Mouse (Mus musculus): Measurements from ENCODE around the gene Ppef1. TPM values are rescaled to one million over a fixed set of nuclear protein-coding genes. Genes with fewer than 3 reads are reported as not detected.

Ppef1 gene
- polyA plus RNA-seq, 1 experiment from 2014 or later: 0.05 TPM

GRCm38 (mm10) chrX:160691559-160691958 lies 44.0 kb downstream of the Ppef1 start:
- in situ Hi-C loops (cut with MboI; ENCODE audit: low pct_unique_long_range_greater_than_20kb): no loop called here

DNA sequence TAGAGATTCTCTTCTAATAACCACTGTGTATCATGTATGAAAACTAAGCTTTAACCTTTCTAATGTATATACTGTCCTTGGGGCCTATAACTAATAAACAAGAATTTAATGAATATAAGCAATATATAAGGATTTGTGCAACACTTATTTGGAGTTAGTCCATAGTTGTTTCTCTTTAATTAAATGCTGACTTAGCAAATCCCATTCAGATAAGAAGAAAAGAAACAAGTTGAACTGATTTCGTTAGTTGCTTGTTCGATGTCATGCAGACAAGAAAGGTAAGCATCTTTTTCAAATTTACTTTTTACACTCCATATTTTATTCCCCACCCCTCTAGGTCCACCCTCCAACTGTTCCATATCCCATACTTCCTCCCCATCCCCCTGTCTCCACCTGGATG lies 45.5 kb downstream of the Ppef1 start:
- ATAC-seq: no peak
- H3K27me3 ChIP-seq: peaks cover 29% of the 10 kb centered on the region
- DNase-seq (ENCODE audit: low read depth, low spot score): no peak
- POLR2A ChIA-PET: interaction anchor here (0.6 kb wide), 1 partner anchor 1484 kb away, joined by 3 read pairs; no protein-coding TSS in a partner anchor
- CTCF ChIA-PET: interaction anchor here (1.3 kb wide), 1 partner anchor 9 kb away, joined by 3 read pairs; no protein-coding TSS in a partner anchor
- in situ Hi-C loops (cut with MboI; ENCODE audit: low pct_unique_long_range_greater_than_20kb): no loop called here
- no peak for TF ChIP-seq CTCF (IDR thresholded peaks at IDR 0.05)

More at GRCm38 (mm10) chrX:160691559-160691958, 44.0 kb downstream of the Ppef1 start:
- DNase-seq (ENCODE audit: low read depth, low spot score) (no peak), ATAC-seq (no peak)
- TF ChIP-seq CTCF (IDR thresholded peaks at IDR 0.05): no peak
- peaks cover 29% of the 10 kb centered on the region for H3K27me3 ChIP-seq
- ChIA-PET CTCF (no interaction called here), POLR2A (no interaction called here)

- CTCF ChIA-PET: no interaction called here
- DNase-seq (ENCODE audit: low read depth, low spot score) (no peak), ATAC-seq (no peak)
- TF ChIP-seq CTCF (IDR thresholded peaks at IDR 0.05): no peak
- POLR2A ChIA-PET: no interaction called here
- in situ Hi-C loops (cut with MboI; ENCODE audit: low pct_unique_long_range_greater_than_20kb): no loop called here
- H3K27me3 ChIP-seq: peaks cover 30% of the 10 kb centered on the region
Measured at GRCm38 (mm10) chrX:160669992-160670391, 65.6 kb downstream of the Ppef1 start.

GRCm38 (mm10) chrX:160610882-160611644 lies 124.5 kb downstream of the Ppef1 start:
- no peak for ATAC-seq
- no peak for TF ChIP-seq CTCF (IDR thresholded peaks at IDR 0.05)
- no peak for DNase-seq (ENCODE audit: low read depth, low spot score)
- in situ Hi-C loops (cut with MboI; ENCODE audit: low pct_unique_long_range_greater_than_20kb): no loop called here
- peaks cover 22% of the 10 kb centered on the region for H3K27me3 ChIP-seq
- ChIA-PET CTCF (no interaction called here), POLR2A (no interaction called here)

GRCm38 (mm10) chrX:160610482-160610881 lies 125.1 kb downstream of the Ppef1 start:
- no peak for DNase-seq (ENCODE audit: low read depth, low spot score)
- no peak for TF ChIP-seq CTCF (IDR thresholded peaks at IDR 0.05)
- H3K27me3 ChIP-seq: peaks cover 18% of the 10 kb centered on the region
- in situ Hi-C loops (cut with MboI; ENCODE audit: low pct_unique_long_range_greater_than_20kb): no loop called here
- CTCF ChIA-PET: no interaction called here
- ATAC-seq: no peak
- POLR2A ChIA-PET: no interaction called here

GRCm38 (mm10) chrX:160609849-160610248 lies 125.7 kb downstream of the Ppef1 start:
- H3K27me3 ChIP-seq: peaks cover 13% of the 10 kb centered on the region
- DNase-seq (ENCODE audit: low read depth, low spot score) (no peak), ATAC-seq (no peak)
- TF ChIP-seq CTCF (IDR thresholded peaks at IDR 0.05): peak; percentile 70
- POLR2A ChIA-PET: no interaction called here
- CTCF ChIA-PET: no interaction called here
- in situ Hi-C loops (cut with MboI; ENCODE audit: low pct_unique_long_range_greater_than_20kb): no loop called here

GRCm38 (mm10) chrX:160603981-160604541 lies 131.5 kb downstream of the Ppef1 start:
- DNase-seq (ENCODE audit: low read depth, low spot score): no peak
- ATAC-seq: peak; percentile 81
- H3K27me3 ChIP-seq: no peaks in the 10 kb centered on the region
- in situ Hi-C loops (cut with MboI; ENCODE audit: low pct_unique_long_range_greater_than_20kb): loop anchor here (5.0 kb wide), 1 partner anchor 97 kb away; no protein-coding TSS in a partner anchor
- ChIA-PET CTCF (interaction anchor here (1.1 kb wide), 1 partner anchor 20 kb away, joined by 3 read pairs; no protein-coding TSS in a partner anchor), POLR2A (no interaction called here)
- TF ChIP-seq CTCF (IDR thresholded peaks at IDR 0.05): no peak

DNA sequence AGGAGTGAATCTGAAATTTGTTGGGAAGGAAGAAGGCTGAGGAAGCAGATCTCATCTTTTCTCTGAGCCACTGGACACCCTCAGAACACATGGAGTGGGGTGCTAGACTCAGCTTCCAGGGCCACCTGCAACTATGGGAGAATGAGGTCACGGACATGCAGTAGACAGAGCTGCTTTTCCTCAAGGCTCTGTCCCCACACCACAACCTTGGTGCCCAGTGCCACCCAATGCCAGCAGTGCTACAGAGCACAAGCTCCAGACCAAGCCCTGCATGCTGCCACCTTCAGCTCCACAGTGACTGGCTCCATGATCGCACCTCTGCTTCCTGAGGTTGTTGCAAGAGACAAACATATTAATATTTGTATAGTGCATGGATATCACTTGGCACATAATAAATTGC lies 132.2 kb downstream of the Ppef1 start:
- DNase-seq (ENCODE audit: low read depth, low spot score): no peak
- no peak for TF ChIP-seq CTCF (IDR thresholded peaks at IDR 0.05)
- ATAC-seq: no peak
- in situ Hi-C loops (cut with MboI; ENCODE audit: low pct_unique_long_range_greater_than_20kb): loop anchor here (5.0 kb wide), 1 partner anchor 96 kb away; no protein-coding TSS in a partner anchor
- POLR2A ChIA-PET: no interaction called here
- H3K27me3 ChIP-seq: no peaks in the 10 kb centered on the region
- CTCF ChIA-PET: interaction anchor here (1.1 kb wide), 1 partner anchor 20 kb away, joined by 3 read pairs; no protein-coding TSS in a partner anchor

- in situ Hi-C loops (cut with MboI; ENCODE audit: low pct_unique_long_range_greater_than_20kb): loop anchor here (5.0 kb wide), 1 partner anchor 95 kb away; no protein-coding TSS in a partner anchor
- ChIA-PET CTCF (interaction anchor here (1.1 to 1.2 kb wide), 2 partner anchors 16 to 19 kb away, joined by 3 read pairs; no protein-coding TSS in a partner anchor), POLR2A (no interaction called here)
- TF ChIP-seq CTCF (IDR thresholded peaks at IDR 0.05): no peak
- H3K27me3 ChIP-seq: no peaks in the 10 kb centered on the region
- ATAC-seq (no peak), DNase-seq (ENCODE audit: low read depth, low spot score) (no peak)
Measured at GRCm38 (mm10) chrX:160602770-160603169, 132.8 kb downstream of the Ppef1 start.

DNA sequence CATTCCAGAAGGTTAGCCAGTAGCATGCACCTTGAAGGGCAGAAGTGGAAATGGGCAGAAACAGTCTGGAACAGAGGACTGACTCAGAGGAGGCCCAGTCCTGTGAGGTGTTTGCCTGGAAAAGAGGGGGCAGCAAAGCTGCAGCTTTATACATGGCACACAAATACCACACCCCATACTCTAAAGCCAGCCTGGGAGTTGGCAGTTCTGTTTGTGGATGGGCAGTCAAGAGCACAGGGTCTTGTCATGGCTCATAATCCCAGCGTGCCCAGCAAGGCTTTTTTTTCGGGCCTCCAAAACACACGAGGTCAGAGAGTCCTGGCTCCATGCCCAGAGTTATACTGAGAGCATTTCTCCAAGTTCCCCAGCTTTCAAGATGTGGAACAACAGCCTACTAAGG lies 134.5 kb downstream of the Ppef1 start:
- peak; percentile 66 for DNase-seq (ENCODE audit: low read depth, low spot score)
- peak; percentile 85 for ATAC-seq
- ChIA-PET POLR2A (no interaction called here), CTCF (no interaction called here)
- no peaks in the 10 kb centered on the region for H3K27me3 ChIP-seq
- TF ChIP-seq CTCF (IDR thresholded peaks at IDR 0.05): no peak
- in situ Hi-C loops (cut with MboI; ENCODE audit: low pct_unique_long_range_greater_than_20kb): loop anchor here (5.0 kb wide), 1 partner anchor 94 kb away; no protein-coding TSS in a partner anchor

All from Patski (cell line).